Mouse (Mus musculus) embryonic facial prominence, embryonic 13.5 days (tissue): Measurements from ENCODE around the gene Wnt5b. TPM values are rescaled to one million over a fixed set of nuclear protein-coding genes. Genes with fewer than 3 reads are reported as not detected.
A peak's percentile ranks its signal among the peaks of the same experiment; 100 is the strongest.

ENCODE experiments used
- ATAC-seq: fragments of 200-750 bp; cut with Nextera tagmentation; 2 replicates; pipeline ENCODE4 v1.8.0; 2017; ENCODE audit warnings: low read depth; ENCODE audit not compliant: insufficient number of reproducible peaks, insufficient read depth, low FRiP score, low TSS enrichment
- H3K27ac ChIP-seq: fragments of 300-500 bp; sonication (generic); 2 replicates; pipeline ENCODE4 v1.5.1; 2015; ENCODE audit warnings: moderate library complexity, mild to moderate bottlenecking, inconsistent platforms
- H3K27me3 ChIP-seq: fragments of 300-500 bp; sonication (generic); 2 replicates; pipeline ENCODE4 v1.6.1; 2015; ENCODE audit warnings: mild to moderate bottlenecking, inconsistent platforms
- H3K36me3 ChIP-seq: fragments of 300-500 bp; sonication (generic); 2 replicates; pipeline ENCODE4 v1.6.1; 2015; ENCODE audit warnings: mild to moderate bottlenecking, inconsistent platforms
- H3K4me1 ChIP-seq: fragments of 300-500 bp; sonication (generic); 2 replicates; pipeline ENCODE4 v1.6.1; 2015; ENCODE audit warnings: inconsistent platforms
- H3K4me2 ChIP-seq: fragments of 300-500 bp; sonication (generic); 2 replicates; pipeline ENCODE4 v1.6.1; 2015; ENCODE audit warnings: moderate library complexity, mild to moderate bottlenecking, inconsistent platforms
- H3K4me3 ChIP-seq: fragments of 300-500 bp; sonication (generic); 2 replicates; pipeline ENCODE4 v1.5.1; 2015; ENCODE audit warnings: mild to moderate bottlenecking, inconsistent platforms
- H3K9ac ChIP-seq: fragments of 300-500 bp; sonication (generic); 2 replicates; pipeline ENCODE4 v1.6.1; 2015; ENCODE audit warnings: mild to moderate bottlenecking, inconsistent platforms
- H3K9me3 ChIP-seq: fragments of 300-500 bp; sonication (generic); 2 replicates; pipeline ENCODE4 v1.6.1; 2016; ENCODE audit warnings: inconsistent platforms
- WGBS: fragments of 180-500 bp; shearing (Covaris S2); methylation state at CpG from one replicate; pipeline ENCODE4 v1.1.7; 2015; ENCODE audit warnings: mixed read lengths; 5-methylcytosine and 5-hydroxymethylcytosine counted together
- polyA plus RNA-seq: library from polyadenylated mRNA; unstranded; fragments of >200 nt; fragmentation: Nextera tagmentation; extraction: Ambion mirVana; gene quantifications from 2 replicates; pipeline ENCODE4 v1.2.1, GENCODE M21; 2015

Gene Wnt5b
- polyA plus RNA-seq, 1 experiment from 2014 or later, result 11.1 TPM

- no peak overlapping the region for H3K27ac ChIP-seq
- H3K27me3 ChIP-seq, result no peaks in the 10 kb centered on the region
- H3K9ac ChIP-seq, result no peak overlapping the region
- H3K9me3 ChIP-seq, result no peaks in the 10 kb centered on the region
- no peak for ATAC-seq
- H3K4me3 ChIP-seq, result no peak overlapping the region
- WGBS, result 91% methylated on average over 4 of the region's 4 CpGs
- peaks cover 14% of the 10 kb centered on the region for H3K4me1 ChIP-seq
- H3K36me3 ChIP-seq, result no peaks in the 10 kb centered on the region
- H3K4me2 ChIP-seq, result no peak overlapping the region
Measured at GRCm38 (mm10) chr6:119390728-119391127, 153.4 kb downstream of the Wnt5b start.

DNA sequence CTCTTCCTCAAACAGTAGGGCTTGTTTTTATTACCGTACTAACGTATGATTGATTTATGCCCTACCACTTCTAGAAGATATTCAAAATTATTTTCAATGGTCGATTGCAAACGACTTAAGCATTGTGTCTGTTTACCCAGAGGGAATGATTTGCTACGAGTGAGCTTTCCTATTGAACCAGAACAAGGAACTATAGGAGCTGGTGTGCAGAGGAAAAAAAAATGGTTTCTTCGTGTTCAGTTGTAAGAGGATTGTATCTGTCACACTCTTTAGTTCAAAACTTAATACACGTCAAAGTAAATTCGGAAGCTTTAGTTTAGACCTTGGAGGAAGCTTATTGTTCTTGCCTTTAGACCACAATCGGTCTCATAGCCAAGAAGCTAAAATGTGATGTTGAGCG is 155.1 kb downstream of the Wnt5b start:
- peak overlapping the region; percentile 92 for H3K9ac ChIP-seq
- peak overlapping the region; percentile 58 for H3K4me2 ChIP-seq
- H3K36me3 ChIP-seq, result no peaks in the 10 kb centered on the region
- H3K27me3 ChIP-seq, result no peaks in the 10 kb centered on the region
- no peaks in the 10 kb centered on the region for H3K9me3 ChIP-seq
- peaks cover 14% of the 10 kb centered on the region for H3K4me1 ChIP-seq
- 21% methylated on average over 10 of the region's 10 CpGs for WGBS
- ATAC-seq, result no peak
- peak overlapping the region; percentile 82 for H3K4me3 ChIP-seq
- H3K27ac ChIP-seq, result peak overlapping the region; percentile 78

DNA sequence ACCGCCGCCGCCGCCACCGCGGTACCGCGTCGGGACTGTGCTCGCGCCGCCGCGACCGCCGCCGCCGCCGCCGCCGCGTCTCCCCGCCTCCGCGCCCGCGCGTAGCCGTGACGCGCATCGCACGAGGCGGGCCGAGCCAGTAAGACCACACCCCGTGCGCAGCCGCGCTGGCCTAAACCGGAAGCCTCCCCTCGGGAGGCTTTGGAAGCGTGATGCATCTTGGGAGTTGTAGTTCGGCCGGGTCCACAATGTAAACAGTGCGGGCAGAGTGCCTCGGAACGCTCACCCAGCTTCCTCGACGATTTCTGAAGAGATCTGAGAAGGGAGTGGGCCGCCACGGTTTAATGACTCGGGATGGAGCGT is 155.5 kb downstream of the Wnt5b start:
- H3K27me3 ChIP-seq, result no peaks in the 10 kb centered on the region
- peak overlapping the region; percentile 78 for H3K27ac ChIP-seq
- no peaks in the 10 kb centered on the region for H3K9me3 ChIP-seq
- H3K36me3 ChIP-seq, result no peaks in the 10 kb centered on the region
- H3K9ac ChIP-seq, result peak overlapping the region; percentile 92
- peak overlapping the region; percentile 82 for H3K4me3 ChIP-seq
- peaks cover 14% of the 10 kb centered on the region for H3K4me1 ChIP-seq
- ATAC-seq, result peak; percentile 98
- WGBS, result under 1% methylated on average over 46 of the region's 53 CpGs
- H3K4me2 ChIP-seq, result peak overlapping the region; percentile 73

DNA sequence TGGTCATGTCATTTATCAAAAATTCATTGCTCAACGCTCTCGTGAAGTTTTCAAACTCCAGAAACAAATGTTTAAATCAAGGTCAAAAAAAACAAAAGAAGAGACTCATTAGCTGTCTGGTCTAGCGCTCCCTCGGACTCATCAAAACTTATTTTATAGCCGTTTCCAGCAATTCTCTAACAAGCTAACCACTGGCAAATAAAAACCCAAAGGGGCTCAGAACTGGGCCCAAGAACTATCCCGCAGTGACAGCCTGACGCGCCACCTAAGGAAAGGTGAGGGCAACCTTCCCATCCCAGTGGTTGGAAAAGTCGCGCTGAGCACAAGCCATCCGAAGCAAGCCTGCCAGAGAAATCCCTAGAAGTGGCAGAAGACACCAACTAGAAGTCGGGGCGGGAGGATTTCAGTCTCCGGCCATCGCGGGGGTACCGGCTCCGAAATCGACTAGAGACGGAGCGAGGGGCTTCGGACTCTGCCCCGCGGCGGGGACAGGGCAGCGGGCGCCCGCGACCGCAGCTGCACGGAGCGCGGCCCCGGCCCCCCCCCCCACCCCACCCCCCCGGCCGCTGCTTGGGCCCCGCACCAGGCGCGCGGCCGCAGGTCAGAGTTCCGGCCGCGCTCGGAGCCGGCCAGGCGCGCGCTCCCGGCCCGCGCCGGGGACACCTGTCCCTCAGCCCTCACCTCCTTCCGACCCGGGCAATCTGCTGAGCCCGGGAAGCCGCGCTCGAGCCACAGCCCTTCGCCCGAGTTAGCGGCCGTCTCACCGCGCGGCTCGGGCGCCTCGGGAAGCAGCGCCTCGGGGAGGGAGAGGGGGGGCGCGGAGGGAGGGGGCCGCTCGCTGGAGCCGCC is 156.1 kb downstream of the Wnt5b start:
- peak overlapping the region; percentile 73 for H3K27ac ChIP-seq
- H3K27me3 ChIP-seq, result no peaks in the 10 kb centered on the region
- under 1% methylated on average over 73 of the region's 76 CpGs for WGBS
- peak overlapping the region; percentile 82 for H3K4me3 ChIP-seq
- H3K4me2 ChIP-seq, result peak overlapping the region; percentile 73
- H3K4me1 ChIP-seq, result peaks cover 14% of the 10 kb centered on the region
- no peaks in the 10 kb centered on the region for H3K36me3 ChIP-seq
- peak; percentile 83 for ATAC-seq
- peak overlapping the region; percentile 92 for H3K9ac ChIP-seq
- H3K9me3 ChIP-seq, result no peaks in the 10 kb centered on the region

DNA sequence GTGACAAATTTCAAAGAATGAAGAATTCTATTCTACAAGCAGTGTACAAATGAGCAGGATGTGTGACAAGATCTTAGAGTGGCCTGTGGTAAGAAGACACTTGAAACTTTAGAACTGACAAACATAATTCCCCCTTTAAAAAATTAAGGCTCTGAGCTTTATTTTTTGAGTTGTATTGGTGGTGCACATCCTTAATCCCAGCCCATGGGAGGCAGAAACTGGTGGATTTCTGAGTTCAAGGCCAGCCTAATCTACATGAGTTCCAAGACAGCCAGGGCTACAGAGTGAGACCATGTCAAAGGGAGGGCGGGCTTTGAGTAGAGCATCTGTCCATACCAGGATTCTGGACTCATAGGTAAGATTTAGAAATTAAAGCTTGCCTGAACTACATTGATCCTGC is 157.3 kb downstream of the Wnt5b start:
- peaks cover 14% of the 10 kb centered on the region for H3K4me1 ChIP-seq
- 92% methylated on average over 1 of the region's 1 CpGs for WGBS
- no peaks in the 10 kb centered on the region for H3K9me3 ChIP-seq
- no peaks in the 10 kb centered on the region for H3K36me3 ChIP-seq
- no peak overlapping the region for H3K9ac ChIP-seq
- no peaks in the 10 kb centered on the region for H3K27me3 ChIP-seq
- no peak for ATAC-seq
- H3K4me2 ChIP-seq, result peak overlapping the region; percentile 73
- H3K4me3 ChIP-seq, result peak overlapping the region; percentile 82; the same call in 1 of the 2 replicates
- H3K27ac ChIP-seq, result no peak overlapping the region

DNA sequence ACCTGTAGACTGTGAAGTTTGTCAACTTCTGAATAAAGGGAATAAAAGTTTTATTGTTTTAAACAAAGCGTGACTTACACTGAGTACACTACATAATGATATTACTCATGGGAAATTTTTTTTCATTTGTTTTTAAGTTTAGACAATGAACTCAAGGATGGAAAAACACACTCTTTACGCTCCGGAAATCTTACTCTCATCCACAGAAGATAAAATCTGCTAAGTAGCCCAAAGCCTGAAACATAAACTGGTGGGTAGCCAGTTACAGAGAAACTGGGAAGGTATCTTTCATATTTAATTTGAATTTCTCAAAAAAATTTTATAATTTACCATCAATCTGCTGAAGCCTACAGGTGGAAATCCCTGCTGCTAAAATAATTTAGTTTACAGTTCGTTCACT is 157.7 kb downstream of the Wnt5b start:
- no peak overlapping the region for H3K4me3 ChIP-seq
- H3K4me2 ChIP-seq, result no peak overlapping the region
- H3K36me3 ChIP-seq, result no peaks in the 10 kb centered on the region
- ATAC-seq, result no peak
- no peak overlapping the region for H3K27ac ChIP-seq
- no peaks in the 10 kb centered on the region for H3K27me3 ChIP-seq
- 80% methylated on average over 4 of the region's 4 CpGs for WGBS
- peaks cover 14% of the 10 kb centered on the region for H3K4me1 ChIP-seq
- H3K9ac ChIP-seq, result no peak overlapping the region
- no peaks in the 10 kb centered on the region for H3K9me3 ChIP-seq

- no peak for ATAC-seq
- WGBS, result 93% methylated on average over 1 of the region's 1 CpGs
- no peaks in the 10 kb centered on the region for H3K36me3 ChIP-seq
- no peak overlapping the region for H3K4me2 ChIP-seq
- no peak overlapping the region for H3K9ac ChIP-seq
- H3K4me1 ChIP-seq, result peaks cover 14% of the 10 kb centered on the region
- no peak overlapping the region for H3K27ac ChIP-seq
- no peaks in the 10 kb centered on the region for H3K9me3 ChIP-seq
- no peaks in the 10 kb centered on the region for H3K27me3 ChIP-seq
- H3K4me3 ChIP-seq, result no peak overlapping the region
Measured at GRCm38 (mm10) chr6:119385668-119386067, 158.5 kb downstream of the Wnt5b start.

Other genes starting within 250 kb of the Wnt5b start
- not detected in 2 replicates for gene Lrtm2, start 213.6 kb downstream of the Wnt5b start, polyA plus RNA-seq
- 32.4 and 35.6 TPM in 2 replicates for gene Adipor2, start 126.6 kb downstream of the Wnt5b start, polyA plus RNA-seq
- gene Fbxl14, start 64.7 kb downstream of the Wnt5b start, polyA plus RNA-seq, result 3.2 and 3.8 TPM in 2 replicates